Mouse (Mus musculus) neural tube, postnatal 0 days (tissue): ENCODE data around the gene Gkn2. TPM values are rescaled to one million over a fixed set of nuclear protein-coding genes. Genes with fewer than 3 reads are reported as not detected.

Experiments used
- polyA plus RNA-seq: library from polyadenylated mRNA; unstranded; fragments of >200 nt; fragmentation: Nextera tagmentation; extraction: Ambion mirVana; gene quantifications from 2 replicates; pipeline ENCODE4 v1.2.1, GENCODE M21; 2015

Gkn2 gene
- polyA plus RNA-seq = not detected in 2 replicates

GRCm38 (mm10) chr6:87373057-87373456, at the start of gene Gkn2:
Gene Gkn2, plus strand, starts transcription at chr6:87373357.

GRCm38 (mm10) chr6:87335091-87335934, 37.8 kb upstream of the Gkn2 start, which contains the start of gene Antxr1:
Gene Antxr1, minus strand, starts transcription at chr6:87335821.

DNA sequence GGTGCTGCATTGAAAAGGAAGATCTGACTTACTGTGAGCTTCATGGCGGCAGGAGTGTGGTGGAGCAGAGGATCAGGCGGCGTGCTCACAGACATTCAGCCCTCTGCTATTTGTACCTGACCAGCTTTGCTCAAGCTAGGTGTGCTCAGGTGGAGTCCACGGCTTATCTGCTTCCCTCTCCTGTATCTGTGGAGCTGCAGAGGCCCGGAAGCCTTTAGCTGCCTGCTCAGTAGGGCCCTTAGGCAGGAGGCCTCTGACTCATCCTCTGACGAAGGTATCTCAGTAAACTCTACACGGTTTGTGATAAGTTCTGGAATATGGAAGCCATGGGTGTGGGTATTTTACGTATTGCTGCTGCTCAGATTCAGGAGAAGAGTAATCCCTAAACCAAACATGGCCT, 22.3 kb upstream of the Gkn2 start, which contains the start of gene Gkn1:
Gkn1 (minus strand) TSS at position 114 of the 400 bp plus-strand sequence.

GRCm38 (mm10) chr6:87388877-87389276, 15.7 kb downstream of the Gkn2 start, which contains the start of gene Gkn3:
Gene Gkn3, minus strand, starts transcription at chr6:87388935.

GRCm38 (mm10) chr6:87428487-87429044, 55.4 kb downstream of the Gkn2 start, which contains the start of gene Bmp10:
Gene Bmp10, plus strand, starts transcription at chr6:87428994.

Other genes starting within 250 kb of the Gkn2 start
- 6.8 and 7.8 TPM in 2 replicates for gene Antxr1, start 37.5 kb upstream of the Gkn2 start, polyA plus RNA-seq
- not detected in 2 replicates for gene Gkn1, start 22.4 kb upstream of the Gkn2 start, polyA plus RNA-seq
- gene Gkn3, start 15.6 kb downstream of the Gkn2 start, polyA plus RNA-seq = 0.93 and 1.1 TPM in 2 replicates
- not detected in 2 replicates for gene Bmp10, start 55.6 kb downstream of the Gkn2 start, polyA plus RNA-seq
- gene Arhgap25, start 159.9 kb downstream of the Gkn2 start, polyA plus RNA-seq = 3.5 and 3.7 TPM in 2 replicates
- gene Prokr1, start 217.4 kb downstream of the Gkn2 start, polyA plus RNA-seq = 1.4 and 1.5 TPM in 2 replicates